Mouse (Mus musculus) thymus, adult 2 months (tissue): Measurements from ENCODE around the gene Ppp3cb.

Experiments used
- CTCF ChIP-seq: fragments of 200-500 bp; IDR thresholded peaks from 2 replicates; pipeline ENCODE4 v1.5.1; 2012; ENCODE audit warnings: mild to moderate bottlenecking, control low read depth, low read length, moderate library complexity, borderline replicate concordance; ENCODE audit not compliant: control insufficient read depth, poor library complexity, insufficient read depth; ENCODE audit errors: extremely low read depth
- POLR2A ChIP-seq: fragments of 200-500 bp; IDR thresholded peaks from 2 replicates; pipeline ENCODE4 v1.6.1; 2012; ENCODE audit warnings: mild to moderate bottlenecking, low read length, control low read depth, moderate library complexity; ENCODE audit not compliant: control insufficient read depth, poor library complexity, insufficient read depth; ENCODE audit errors: extremely low read depth

GRCm38 (mm10) chr14:20561897-20562296 lies 15.5 kb upstream of the Ppp3cb start:
- TF ChIP-seq CTCF (no peak), POLR2A (no peak)
